ENCODE assay signal across 27 mouse cellular contexts in the genomic region with DNA sequence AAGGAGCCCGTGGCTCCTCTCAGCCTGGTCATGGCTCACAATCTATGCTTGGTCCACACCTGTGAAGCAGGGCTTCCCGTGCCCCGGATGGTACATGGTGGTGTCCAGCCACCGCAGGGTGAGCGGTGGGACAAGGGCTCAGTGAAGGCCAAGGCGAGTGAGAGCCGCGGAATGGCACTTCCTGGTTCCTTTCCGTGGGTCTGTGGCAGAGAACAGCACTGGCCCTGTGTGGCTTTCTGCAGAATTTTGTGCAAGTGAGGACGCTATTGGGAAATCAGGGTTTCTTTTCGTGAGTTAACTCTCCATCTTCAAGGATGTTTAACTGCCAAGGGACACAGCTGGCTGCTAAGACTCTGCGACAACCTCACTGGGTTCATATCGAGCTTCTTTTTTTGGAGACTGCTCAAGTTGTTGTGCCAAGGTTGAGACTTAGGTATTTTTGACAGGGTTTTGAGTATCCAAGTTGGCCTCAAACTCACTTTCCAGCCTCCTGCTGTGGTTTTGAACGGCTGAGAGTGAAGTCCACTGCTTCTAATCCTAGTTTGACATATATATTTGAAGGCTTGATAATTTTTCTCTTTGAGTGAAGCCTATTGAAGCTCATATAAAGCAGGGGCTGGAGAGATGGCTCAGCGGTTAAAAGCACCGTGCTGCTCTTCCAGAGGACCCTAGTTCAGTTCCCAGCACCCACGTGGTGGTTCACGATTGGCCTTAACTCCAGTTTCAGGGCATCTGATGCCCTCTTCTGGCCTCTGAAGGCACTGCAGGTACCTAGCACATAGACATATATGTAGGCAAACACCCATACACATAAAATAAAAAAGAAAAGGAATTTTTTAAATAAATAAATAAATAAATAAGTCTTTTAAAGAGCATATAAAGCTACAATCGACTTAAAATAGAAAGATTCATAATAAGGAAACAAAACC. TPM values are rescaled to one million over a fixed set of nuclear protein-coding genes. Genes with fewer than 3 reads are reported as not detected.
DNase-seq lines count a peak whose midpoint lies in the region; ATAC-seq and TF ChIP-seq lines count a peak whose summit lies in the region.
"Had no signal": no experiment of that assay in that cellular context is flagged by ENCODE, and none has a peak within 500 bp of the region (broad histone marks: within the 10 kb centered on the region; RNA-seq: fewer than 3 reads in every experiment).

No protein-coding gene starts in this region.

- no peak overlapping the region for H3K4me3 ChIP-seq in forebrain, postnatal 0 days (ENCODE audit: low read depth, low read length)
- no peak overlapping the region for H3K4me3 ChIP-seq in forebrain, embryonic 11.5 days (ENCODE audit: low read depth, low read length)
- no peak overlapping the region for H3K4me3 ChIP-seq in liver, adult 2 months (ENCODE audit: insufficient read depth, low read depth, low read length)
- no peak overlapping the region for H3K4me3 ChIP-seq in liver, embryonic 11.5 days (ENCODE audit: low read depth, low read length)
- H3K4me3 ChIP-seq: erythroblast, embryonic 14.5 days; forebrain, embryonic 15.5 days; hindbrain, embryonic 13.5 days; intestine, embryonic 15.5 days; kidney, embryonic 15.5 days; limb, embryonic 15.5 days; midbrain, embryonic 12.5 days had no signal

- WGBS in forebrain, postnatal 0 days = 94% methylated on average over 19 of the region's 19 CpGs
- WGBS in forebrain, embryonic 11.5 days = 91% methylated on average over 19 of the region's 19 CpGs
- 95% methylated on average over 19 of the region's 19 CpGs for WGBS in liver, adult 2 months
- WGBS in liver, embryonic 11.5 days = 90% methylated on average over 19 of the region's 19 CpGs

- no peak for TF ChIP-seq POLR2A in liver, adult 2 months (IDR thresholded peaks at IDR 0.05; ENCODE audit: extremely low read depth, insufficient read depth, low read length)

- no peaks in the 10 kb centered on the region for H3K9me3 ChIP-seq in forebrain, postnatal 0 days (ENCODE audit: low read length)
- H3K9me3 ChIP-seq in forebrain, embryonic 11.5 days (ENCODE audit: control insufficient read depth, low read length) = no peaks in the 10 kb centered on the region
- H3K9me3 ChIP-seq in liver, embryonic 11.5 days (ENCODE audit: control insufficient read depth, low read length) = no peaks in the 10 kb centered on the region
- H3K9me3 ChIP-seq: forebrain, embryonic 15.5 days; hindbrain, embryonic 13.5 days; intestine, embryonic 15.5 days; limb, embryonic 15.5 days had no signal

- no peaks in the 10 kb centered on the region for H3K36me3 ChIP-seq in forebrain, postnatal 0 days (ENCODE audit: insufficient read depth)
- H3K36me3 ChIP-seq in forebrain, embryonic 11.5 days (ENCODE audit: control insufficient read depth, insufficient read depth, low read length) = no peaks in the 10 kb centered on the region
- no peaks in the 10 kb centered on the region for H3K36me3 ChIP-seq in liver, adult 2 months (ENCODE audit: control insufficient read depth, insufficient read depth, low read length)
- H3K36me3 ChIP-seq in liver, embryonic 11.5 days (ENCODE audit: control insufficient read depth, insufficient read depth, low read length) = no peaks in the 10 kb centered on the region
- H3K36me3 ChIP-seq: forebrain, embryonic 15.5 days; hindbrain, embryonic 13.5 days; intestine, embryonic 15.5 days; kidney, embryonic 15.5 days; limb, embryonic 15.5 days; midbrain, embryonic 12.5 days had no signal

- no peak overlapping the region for H3K9ac ChIP-seq in forebrain, postnatal 0 days
- no peak overlapping the region for H3K9ac ChIP-seq in forebrain, embryonic 11.5 days (ENCODE audit: low read length)
- no peak overlapping the region for H3K9ac ChIP-seq in liver, adult 2 months (ENCODE audit: low read depth, low read length)
- H3K9ac ChIP-seq in liver, embryonic 11.5 days (ENCODE audit: low read depth, low read length) = no peak overlapping the region
- H3K9ac ChIP-seq: forebrain, embryonic 15.5 days; hindbrain, embryonic 13.5 days; intestine, embryonic 15.5 days; kidney, embryonic 15.5 days; limb, embryonic 15.5 days; midbrain, embryonic 12.5 days had no signal

- no peak for ATAC-seq in forebrain, postnatal 0 days
- no peak for ATAC-seq in forebrain, embryonic 11.5 days (replicated peaks; ENCODE audit: low FRiP score)
- ATAC-seq in liver, embryonic 11.5 days (replicated peaks; ENCODE audit: low FRiP score) = no peak
- ATAC-seq: forebrain, embryonic 15.5 days; intestine, embryonic 15.5 days; Patski had no signal

- no peak for DNase-seq in forebrain, postnatal 0 days
- no peak for DNase-seq in forebrain, embryonic 11.5 days (ENCODE audit: low spot score)
- DNase-seq in liver, adult 2 months (ENCODE audit: extremely low read depth, low read depth, low spot score) = no peak
- DNase-seq in liver, embryonic 11.5 days (ENCODE audit: low spot score) = no peak
- DNase-seq in 416B (ENCODE audit: low read depth) (peak; percentile 29), adipocyte (ENCODE audit: low spot score) (peak; percentile 51)
- DNase-seq in adrenal gland, adult (ENCODE audit: inconsistent age in 2 of 2, low spot score in 1 of 2) = no peak
- DNase-seq in cerebellum, postnatal 10 days = no peak
- DNase-seq: adrenal gland, adult 8-10 months; cerebellum, adult 11-12 months; cerebellum, postnatal 36 days; heart, postnatal 10 days; lung, postnatal 36 days; retina, postnatal 1 day; right cerebral cortex, postnatal 4 days; thymus, adult 18-20 months had no signal

- H3K4me2 ChIP-seq in forebrain, postnatal 0 days (ENCODE audit: low read depth) = no peak overlapping the region
- H3K4me2 ChIP-seq in forebrain, embryonic 11.5 days (ENCODE audit: low read depth, low read length, severe bottlenecking) = no peak overlapping the region
- H3K4me2 ChIP-seq in liver, embryonic 11.5 days = no peak overlapping the region
- H3K4me2 ChIP-seq: forebrain, embryonic 15.5 days; hindbrain, embryonic 13.5 days; intestine, embryonic 15.5 days; kidney, embryonic 15.5 days; limb, embryonic 15.5 days; midbrain, embryonic 12.5 days had no signal

- no peak overlapping the region for H3K27ac ChIP-seq in forebrain, postnatal 0 days (ENCODE audit: low read depth, low read length)
- no peak overlapping the region for H3K27ac ChIP-seq in forebrain, embryonic 11.5 days (ENCODE audit: low read depth, low read length)
- no peak overlapping the region for H3K27ac ChIP-seq in liver, adult 2 months (replicated peaks; ENCODE audit: insufficient read depth, low read depth, low read length)
- no peak overlapping the region for H3K27ac ChIP-seq in liver, embryonic 11.5 days (ENCODE audit: low read depth, low read length)
- H3K27ac ChIP-seq: forebrain, embryonic 15.5 days; hindbrain, embryonic 13.5 days; intestine, embryonic 15.5 days; kidney, embryonic 15.5 days; limb, embryonic 15.5 days; midbrain, embryonic 12.5 days had no signal

- H3K4me1 ChIP-seq in forebrain, postnatal 0 days (ENCODE audit: insufficient read depth) = no peaks in the 10 kb centered on the region
- H3K4me1 ChIP-seq in forebrain, embryonic 11.5 days (replicated peaks; ENCODE audit: control insufficient read depth, insufficient read depth, low read length) = no peaks in the 10 kb centered on the region; the same call in 1 of the 2 replicates
- peaks cover 6% of the 10 kb centered on the region for H3K4me1 ChIP-seq in liver, adult 2 months (ENCODE audit: control insufficient read depth, insufficient read depth, low read length)
- H3K4me1 ChIP-seq in liver, embryonic 11.5 days (replicated peaks; ENCODE audit: control insufficient read depth, insufficient read depth, low read length) = peaks cover 8% of the 10 kb centered on the region

- H3K79me2 ChIP-seq in liver, adult 2 months (ENCODE audit: control insufficient read depth, insufficient read depth, low read length) = no peaks in the 10 kb centered on the region

- H3K27me3 ChIP-seq in forebrain, postnatal 0 days (ENCODE audit: insufficient read depth, low read length) = no peaks in the 10 kb centered on the region
- H3K27me3 ChIP-seq in forebrain, embryonic 11.5 days (ENCODE audit: control insufficient read depth, insufficient read depth, low read length) = no peaks in the 10 kb centered on the region
- no peaks in the 10 kb centered on the region for H3K27me3 ChIP-seq in liver, adult 2 months (ENCODE audit: control insufficient read depth, insufficient read depth, low read length)
- no peaks in the 10 kb centered on the region for H3K27me3 ChIP-seq in liver, embryonic 11.5 days (replicated peaks; ENCODE audit: control insufficient read depth, insufficient read depth, low read length)
- H3K27me3 ChIP-seq: forebrain, embryonic 15.5 days; hindbrain, embryonic 13.5 days; intestine, embryonic 15.5 days; kidney, embryonic 15.5 days; limb, embryonic 15.5 days; midbrain, embryonic 12.5 days; Patski had no signal

- TF ChIP-seq CTCF in forebrain, postnatal 0 days (IDR thresholded peaks at IDR 0.05; ENCODE audit: low read depth) = 0 out of 2 replicates have a peak, but pooled peaks have one; percentile 14
- 0 out of 2 replicates have a peak, but pooled peaks have one; percentile 13 for TF ChIP-seq CTCF in liver, adult 2 months (IDR thresholded peaks at IDR 0.05; ENCODE audit: low read depth, low read length)

RNA-seq across cellular contexts. Expression of a gene that starts 3.6 kb away (rescaled TPM):
- total RNA-seq in forebrain, postnatal 0 days (2014; rRNA removed) = not detected in 2 replicates
- not detected in 2 replicates for polyA plus RNA-seq in forebrain, postnatal 0 days (2015; fragmentation: Nextera tagmentation; extraction: Ambion mirVana)
- polyA plus RNA-seq in forebrain, embryonic 11.5 days (2014; fragmentation: Nextera tagmentation; extraction: Ambion mirVana) = 0.28 TPM in 1 of 2 replicates, not detected in the other
- total RNA-seq in liver, adult 2 months (2014; rRNA removed) = not detected in 2 replicates
- polyA plus RNA-seq in liver, adult 2 months (2012; rRNA removed) = not detected in 2 replicates
- 0.30 and 0.92 TPM in 2 replicates for polyA plus RNA-seq in liver, embryonic 11.5 days (2014; fragmentation: Nextera tagmentation; extraction: Ambion mirVana)
- total RNA-seq: adrenal gland, adult 8-10 months; heart, postnatal 10 days; layer of hippocampus, adult 8-10 months; left cerebral cortex, postnatal 10 days had no signal
- polyA plus RNA-seq: embryonic facial prominence, embryonic 11.5 days; forebrain, embryonic 15.5 days; hindbrain, embryonic 13.5 days; intestine, embryonic 15.5 days; limb, embryonic 15.5 days; midbrain, embryonic 12.5 days; Patski had no signal

RNA-seq across cellular contexts. Expression of a gene that starts 4.5 kb away (rescaled TPM):
- total RNA-seq in forebrain, postnatal 0 days (2014; rRNA removed) = 69.2 and 77.3 TPM in 2 replicates
- polyA plus RNA-seq in forebrain, postnatal 0 days (2015; fragmentation: Nextera tagmentation; extraction: Ambion mirVana) = 63.4 and 72.9 TPM in 2 replicates
- polyA plus RNA-seq in forebrain, embryonic 11.5 days (2014; fragmentation: Nextera tagmentation; extraction: Ambion mirVana) = 112 and 116 TPM in 2 replicates
- 22.3 and 24.0 TPM in 2 replicates for total RNA-seq in liver, adult 2 months (2014; rRNA removed)
- polyA plus RNA-seq in liver, adult 2 months (2012; rRNA removed) = 17.9 and 18.9 TPM in 2 replicates
- polyA plus RNA-seq in liver, embryonic 11.5 days (2014; fragmentation: Nextera tagmentation; extraction: Ambion mirVana) = 75.2 and 89.2 TPM in 2 replicates

RNA-seq across cellular contexts. Expression of a gene that starts 32.2 kb away (rescaled TPM):
- 3.3 and 4.1 TPM in 2 replicates for total RNA-seq in forebrain, postnatal 0 days (2014; rRNA removed)
- polyA plus RNA-seq in forebrain, postnatal 0 days (2015; fragmentation: Nextera tagmentation; extraction: Ambion mirVana) = 1.8 and 2.1 TPM in 2 replicates
- 0.16 and 0.19 TPM in 2 replicates for polyA plus RNA-seq in forebrain, embryonic 11.5 days (2014; fragmentation: Nextera tagmentation; extraction: Ambion mirVana)
- 0.09 and 0.47 TPM in 2 replicates for total RNA-seq in liver, adult 2 months (2014; rRNA removed)
- 0.10 and 0.11 TPM in 2 replicates for polyA plus RNA-seq in liver, adult 2 months (2012; rRNA removed)
- 0.08 and 0.48 TPM in 2 replicates for polyA plus RNA-seq in liver, embryonic 11.5 days (2014; fragmentation: Nextera tagmentation; extraction: Ambion mirVana)
- polyA plus RNA-seq: erythroblast, embryonic 14.5 days had no signal

Comparison
In these comparisons a context has a peak if more than half of its experiments do, and no peak if none do; other contexts are left out.
1. DNase-seq: peak in 416B (single experiment) and adipocyte (single experiment); none in forebrain, postnatal 0 days (single experiment), forebrain, embryonic 11.5 days (single experiment), liver, adult 2 months (single experiment), liver, embryonic 11.5 days (single experiment), adrenal gland, adult (0 of 2) and cerebellum, postnatal 10 days (0 of 2).